In genomic region chrX:11416510-11416909, GRCm38 (mm10) we compare ENCODE assay signal across 24 mouse cellular contexts.
A peak's percentile ranks its signal among the peaks of the same experiment; 100 is the strongest.
DNase-seq lines count a peak whose midpoint lies in the region; ATAC-seq lines count a peak whose summit lies in the region.
"Had no signal": no experiment of that assay in that cellular context is flagged by ENCODE, and none has a peak within 500 bp of the region (broad histone marks: within the 10 kb centered on the region; RNA-seq: fewer than 3 reads in every experiment).

No protein-coding gene starts in this region.

- H3K4me2 ChIP-seq in heart, embryonic 12.5 days = no peak overlapping the region
- H3K4me2 ChIP-seq in heart, embryonic 13.5 days = no peak overlapping the region
- H3K4me2 ChIP-seq: forebrain, embryonic 13.5 days; heart, embryonic 15.5 days; hindbrain, embryonic 12.5 days; hindbrain, embryonic 15.5 days had no signal

- H3K9me3 ChIP-seq in heart, embryonic 12.5 days (replicated peaks) = no peaks in the 10 kb centered on the region
- no peaks in the 10 kb centered on the region for H3K9me3 ChIP-seq in heart, embryonic 13.5 days
- H3K9me3 ChIP-seq: forebrain, embryonic 10.5 days; forebrain, embryonic 13.5 days; heart, embryonic 15.5 days; hindbrain, embryonic 12.5 days; hindbrain, embryonic 15.5 days had no signal

- peaks cover 29% of the 10 kb centered on the region for H3K4me1 ChIP-seq in heart, embryonic 12.5 days (replicated peaks)
- peaks cover 36% of the 10 kb centered on the region for H3K4me1 ChIP-seq in heart, embryonic 13.5 days

- peak; percentile 19 for DNase-seq in heart, adult 8-10 months (ENCODE audit: low spot score)
- DNase-seq in heart, postnatal 10 days = peak; percentile 34 to 63
- no peak for DNase-seq in gastrocnemius, postnatal 10 days
- DNase-seq in adrenal gland, adult 18-20 months (ENCODE audit: low spot score in 2 of 2) = no peak
- DNase-seq: adrenal gland, adult 8-10 months; adrenal gland, postnatal 25 days; cerebellum, adult 11-12 months; cerebellum, adult 8-10 months; cerebellum, postnatal 10 days; cerebellum, postnatal 36 days; embryo, embryonic 11 days; gastrocnemius, postnatal 14 days; kidney, adult 2 months had no signal

- 66% methylated on average over 3 of the region's 3 CpGs for WGBS in heart, embryonic 12.5 days
- 71% methylated on average over 3 of the region's 3 CpGs for WGBS in heart, embryonic 13.5 days

- ATAC-seq in heart, embryonic 12.5 days (ENCODE audit: insufficient number of reproducible peaks, low FRiP score) = no peak
- no peak for ATAC-seq in heart, embryonic 13.5 days (ENCODE audit: extremely low read depth, insufficient number of reproducible peaks, low FRiP score, low TSS enrichment)
- ATAC-seq: CD4-positive, CD25-positive, alpha-beta regulatory T cell, adult 4 months; forebrain, embryonic 13.5 days; forebrain, embryonic 16.5 days; intestine, postnatal 0 days had no signal

- intact Hi-C loops in heart, postnatal 10 days (cut with DNase I) = no loop called here

- no peak overlapping the region for H3K4me3 ChIP-seq in heart, embryonic 12.5 days
- H3K4me3 ChIP-seq in heart, embryonic 13.5 days = no peak overlapping the region
- H3K4me3 ChIP-seq: forebrain, embryonic 10.5 days; forebrain, embryonic 13.5 days; heart, adult 2 months; heart, embryonic 15.5 days; hindbrain, embryonic 12.5 days; hindbrain, embryonic 15.5 days had no signal

- H3K27ac ChIP-seq in heart, embryonic 12.5 days (ENCODE audit: poor library complexity, severe bottlenecking) = no peak overlapping the region
- peak overlapping the region; percentile 32; the same call in 1 of the 2 replicates for H3K27ac ChIP-seq in heart, embryonic 13.5 days (replicated peaks)
- H3K27ac ChIP-seq: forebrain, embryonic 10.5 days; forebrain, embryonic 13.5 days; heart, adult 2 months; heart, embryonic 15.5 days; hindbrain, embryonic 12.5 days; hindbrain, embryonic 15.5 days had no signal

- peaks cover 33% of the 10 kb centered on the region for H3K27me3 ChIP-seq in heart, embryonic 12.5 days (replicated peaks)
- peaks cover 29% of the 10 kb centered on the region for H3K27me3 ChIP-seq in heart, embryonic 13.5 days (replicated peaks)
- H3K27me3 ChIP-seq: forebrain, embryonic 13.5 days had no signal

- H3K36me3 ChIP-seq in heart, embryonic 12.5 days = no peaks in the 10 kb centered on the region
- no peaks in the 10 kb centered on the region for H3K36me3 ChIP-seq in heart, embryonic 13.5 days
- H3K36me3 ChIP-seq: forebrain, embryonic 10.5 days; heart, embryonic 15.5 days; hindbrain, embryonic 12.5 days; hindbrain, embryonic 15.5 days had no signal

- no peak overlapping the region for H3K9ac ChIP-seq in heart, embryonic 12.5 days
- H3K9ac ChIP-seq in heart, embryonic 13.5 days = no peak overlapping the region
- H3K9ac ChIP-seq: forebrain, embryonic 13.5 days; heart, embryonic 15.5 days; hindbrain, embryonic 12.5 days; hindbrain, embryonic 15.5 days had no signal

Comparison
In these comparisons a context has a peak if more than half of its experiments do, and no peak if none do; other contexts are left out.
1. DNase-seq: peak in heart, adult 8-10 months (single experiment) and heart, postnatal 10 days (2 of 2); none in gastrocnemius, postnatal 10 days (single experiment) and adrenal gland, adult 18-20 months (0 of 2).